Mouse (Mus musculus): Measurements from ENCODE around the gene H2-DMb1. TPM values are rescaled to one million over a fixed set of nuclear protein-coding genes. Genes with fewer than 3 reads are reported as not detected.
A peak's percentile ranks its signal among the peaks of the same experiment; 100 is the strongest.

The H2-DMb1 gene
- polyA plus RNA-seq (2016; fragmentation: Nextera tagmentation; extraction: Ambion mirVana): 0.33 and 0.41 TPM in 2 replicates

GRCm38 (mm10) chr17:34152923-34153322 lies at the start of gene H2-DMb1:
Gene H2-DMb1, plus strand, starts transcription at chr17:34153072.
- Histone ChIP-seq H3K9ac (no peak within 1 kb of the TSS), H3K27ac (ENCODE audit: poor library complexity, severe bottlenecking) (no peak within 1 kb of the TSS), H3K4me2 (no peak within 1 kb of the TSS), H3K4me1 (replicated peaks) (no peaks in the 10 kb centered on the region), H3K9me3 (replicated peaks) (no peaks in the 10 kb centered on the region), H3K4me3 (no peak within 1 kb of the TSS), H3K27me3 (replicated peaks) (peaks cover 26% of the 10 kb centered on the region), H3K36me3 (no peaks in the 10 kb centered on the region)
- no peak for ATAC-seq (ENCODE audit: insufficient number of reproducible peaks, low FRiP score)
- WGBS: 61% methylated on average over 4 of the region's 4 CpGs

- H3K27ac ChIP-seq (ENCODE audit: poor library complexity, severe bottlenecking): no peak overlapping the region
- ATAC-seq (ENCODE audit: insufficient number of reproducible peaks, low FRiP score): no peak
- peaks cover 13% of the 10 kb centered on the region for H3K36me3 ChIP-seq
- WGBS: 77% methylated on average over 9 of the region's 9 CpGs
- peaks cover 11% of the 10 kb centered on the region; the same call in 1 of the 2 replicates for H3K27me3 ChIP-seq (replicated peaks)
- H3K4me2 ChIP-seq: no peak overlapping the region
- no peaks in the 10 kb centered on the region for H3K9me3 ChIP-seq (replicated peaks)
- H3K4me3 ChIP-seq: no peak overlapping the region
- H3K4me1 ChIP-seq (replicated peaks): no peaks in the 10 kb centered on the region
- H3K9ac ChIP-seq: no peak overlapping the region
Measured at GRCm38 (mm10) chr17:34104804-34105203, 48.1 kb upstream of the H2-DMb1 start.

GRCm38 (mm10) chr17:34106555-34106954 lies 46.3 kb upstream of the H2-DMb1 start:
- Histone ChIP-seq H3K9me3 (replicated peaks) (no peaks in the 10 kb centered on the region), H3K36me3 (peaks cover 31% of the 10 kb centered on the region), H3K27me3 (replicated peaks) (no peaks in the 10 kb centered on the region), H3K27ac (ENCODE audit: poor library complexity, severe bottlenecking) (no peak overlapping the region), H3K9ac (no peak overlapping the region), H3K4me3 (no peak overlapping the region), H3K4me1 (replicated peaks) (no peaks in the 10 kb centered on the region), H3K4me2 (no peak overlapping the region)
- WGBS: 81% methylated on average over 7 of the region's 7 CpGs
- ATAC-seq (ENCODE audit: insufficient number of reproducible peaks, low FRiP score): no peak

- WGBS: 81% methylated on average over 7 of the region's 7 CpGs
- no peaks in the 10 kb centered on the region for H3K27me3 ChIP-seq (replicated peaks)
- no peak overlapping the region for H3K9ac ChIP-seq
- no peak overlapping the region for H3K27ac ChIP-seq (ENCODE audit: poor library complexity, severe bottlenecking)
- H3K9me3 ChIP-seq (replicated peaks): no peaks in the 10 kb centered on the region
- H3K4me3 ChIP-seq: no peak overlapping the region
- peaks cover 2% of the 10 kb centered on the region; the same call in 1 of the 2 replicates for H3K4me1 ChIP-seq (replicated peaks)
- ATAC-seq (ENCODE audit: insufficient number of reproducible peaks, low FRiP score): 0 out of 2 replicates have a peak, but pooled peaks have one; percentile 24
- peaks cover 38% of the 10 kb centered on the region for H3K36me3 ChIP-seq
- no peak overlapping the region for H3K4me2 ChIP-seq
Measured at GRCm38 (mm10) chr17:34107109-34107867, 45.6 kb upstream of the H2-DMb1 start.

- H3K27ac ChIP-seq (ENCODE audit: poor library complexity, severe bottlenecking): no peak overlapping the region
- WGBS: 80% methylated on average over 5 of the region's 6 CpGs
- no peaks in the 10 kb centered on the region for H3K27me3 ChIP-seq (replicated peaks)
- H3K4me1 ChIP-seq (replicated peaks): peaks cover 3% of the 10 kb centered on the region; the same call in 1 of the 2 replicates
- H3K4me2 ChIP-seq: no peak overlapping the region
- H3K4me3 ChIP-seq: no peak overlapping the region
- no peak overlapping the region for H3K9ac ChIP-seq
- peaks cover 50% of the 10 kb centered on the region for H3K36me3 ChIP-seq
- no peaks in the 10 kb centered on the region for H3K9me3 ChIP-seq (replicated peaks)
- ATAC-seq (ENCODE audit: insufficient number of reproducible peaks, low FRiP score): no peak
Measured at GRCm38 (mm10) chr17:34108460-34108859, 44.4 kb upstream of the H2-DMb1 start.

GRCm38 (mm10) chr17:34109038-34109805 lies 43.6 kb upstream of the H2-DMb1 start:
- Histone ChIP-seq H3K9ac (no peak overlapping the region), H3K4me3 (no peak overlapping the region), H3K36me3 (peaks cover 57% of the 10 kb centered on the region), H3K9me3 (replicated peaks) (no peaks in the 10 kb centered on the region), H3K27ac (ENCODE audit: poor library complexity, severe bottlenecking) (0 out of 2 replicates have a peak overlapping the region, but pooled peaks have one; percentile 2), H3K4me2 (no peak overlapping the region), H3K4me1 (replicated peaks) (peaks cover 3% of the 10 kb centered on the region; the same call in 1 of the 2 replicates), H3K27me3 (replicated peaks) (no peaks in the 10 kb centered on the region)
- WGBS: 74% methylated on average over 14 of the region's 14 CpGs
- ATAC-seq (ENCODE audit: insufficient number of reproducible peaks, low FRiP score): no peak

GRCm38 (mm10) chr17:34109806-34110195 lies 43.1 kb upstream of the H2-DMb1 start:
- ATAC-seq (ENCODE audit: insufficient number of reproducible peaks, low FRiP score): no peak

GRCm38 (mm10) chr17:34110309-34110708 lies 42.6 kb upstream of the H2-DMb1 start:
- H3K4me1 ChIP-seq (replicated peaks): peaks cover 8% of the 10 kb centered on the region
- no peaks in the 10 kb centered on the region for H3K27me3 ChIP-seq (replicated peaks)
- no peak overlapping the region for H3K27ac ChIP-seq (ENCODE audit: poor library complexity, severe bottlenecking)
- ATAC-seq (ENCODE audit: insufficient number of reproducible peaks, low FRiP score): no peak
- no peaks in the 10 kb centered on the region for H3K9me3 ChIP-seq (replicated peaks)
- peaks cover 68% of the 10 kb centered on the region for H3K36me3 ChIP-seq
- WGBS: 55% methylated on average over 8 of the region's 8 CpGs
- H3K9ac ChIP-seq: no peak overlapping the region
- no peak overlapping the region for H3K4me3 ChIP-seq
- H3K4me2 ChIP-seq: no peak overlapping the region

More at GRCm38 (mm10) chr17:34109806-34110195, 43.1 kb upstream of the H2-DMb1 start:
- Histone ChIP-seq H3K4me1 (replicated peaks) (peaks cover 5% of the 10 kb centered on the region; the same call in 1 of the 2 replicates), H3K27ac (ENCODE audit: poor library complexity, severe bottlenecking) (0 out of 2 replicates have a peak overlapping the region, but pooled peaks have one; percentile 2), H3K4me2 (no peak overlapping the region), H3K9ac (no peak overlapping the region), H3K9me3 (replicated peaks) (no peaks in the 10 kb centered on the region), H3K36me3 (peaks cover 63% of the 10 kb centered on the region), H3K4me3 (no peak overlapping the region), H3K27me3 (replicated peaks) (no peaks in the 10 kb centered on the region)
- WGBS: 65% methylated on average over 3 of the region's 3 CpGs

GRCm38 (mm10) chr17:34114114-34114513 lies 38.8 kb upstream of the H2-DMb1 start:
- Histone ChIP-seq H3K9ac (no peak overlapping the region), H3K36me3 (peaks cover 94% of the 10 kb centered on the region), H3K4me2 (no peak overlapping the region), H3K4me3 (no peak overlapping the region), H3K27ac (ENCODE audit: poor library complexity, severe bottlenecking) (no peak overlapping the region), H3K27me3 (replicated peaks) (no peaks in the 10 kb centered on the region), H3K4me1 (replicated peaks) (peaks cover 24% of the 10 kb centered on the region), H3K9me3 (replicated peaks) (no peaks in the 10 kb centered on the region)
- 92% methylated on average over 7 of the region's 7 CpGs for WGBS
- no peak for ATAC-seq (ENCODE audit: insufficient number of reproducible peaks, low FRiP score)

- Histone ChIP-seq H3K27ac (ENCODE audit: poor library complexity, severe bottlenecking) (no peak overlapping the region), H3K27me3 (replicated peaks) (no peaks in the 10 kb centered on the region), H3K9ac (peak overlapping the region; percentile 95), H3K4me3 (peak overlapping the region; percentile 98), H3K4me2 (peak overlapping the region; percentile 95), H3K4me1 (replicated peaks) (peaks cover 24% of the 10 kb centered on the region), H3K36me3 (peaks cover 70% of the 10 kb centered on the region), H3K9me3 (replicated peaks) (no peaks in the 10 kb centered on the region)
- WGBS: 32% methylated on average over 7 of the region's 7 CpGs
- ATAC-seq (ENCODE audit: insufficient number of reproducible peaks, low FRiP score): no peak
Measured at GRCm38 (mm10) chr17:34116736-34117370, 36.0 kb upstream of the H2-DMb1 start.

All from heart, embryonic 12.5 days (tissue).